Mouse (Mus musculus) intestine, postnatal 0 days (tissue): ENCODE measurements around the gene Cxcl17. TPM values are rescaled to one million over a fixed set of nuclear protein-coding genes. Genes with fewer than 3 reads are reported as not detected.

Experiments used
- ATAC-seq: fragments of 200-750 bp; cut with Nextera tagmentation; 2 replicates; pipeline ENCODE4 v1.8.0; 2017; ENCODE audit warnings: mild to moderate bottlenecking, moderate TSS enrichment, moderate library complexity
- H3K27ac ChIP-seq: fragments of 300-500 bp; sonication (generic); 2 replicates; pipeline ENCODE4 v1.5.1; 2014; ENCODE audit warnings: mild to moderate bottlenecking, low read depth, low read length, moderate library complexity
- H3K27me3 ChIP-seq: fragments of 300-500 bp; sonication (generic); replicated peaks from 2 replicates; pipeline ENCODE4 v1.6.1; 2014; ENCODE audit warnings: low read length, mixed read lengths; ENCODE audit not compliant: control insufficient read depth, insufficient read depth
- H3K36me3 ChIP-seq: fragments of 300-500 bp; sonication (generic); 2 replicates; pipeline ENCODE4 v1.6.1; 2014; ENCODE audit warnings: mild to moderate bottlenecking, moderate library complexity; ENCODE audit not compliant: control insufficient read depth, insufficient read depth
- H3K4me1 ChIP-seq: fragments of 300-500 bp; sonication (generic); replicated peaks from 2 replicates; pipeline ENCODE4 v1.6.1; 2014; ENCODE audit warnings: antibody characterized with exemption, low read length, mixed read lengths; ENCODE audit not compliant: control insufficient read depth, insufficient read depth
- H3K4me2 ChIP-seq: fragments of 300-500 bp; sonication (generic); replicated peaks from 2 replicates; pipeline ENCODE4 v1.6.1; 2014; ENCODE audit warnings: low read depth, mild to moderate bottlenecking, moderate library complexity
- H3K4me3 ChIP-seq: fragments of 300-500 bp; sonication (generic); 2 replicates; pipeline ENCODE4 v1.5.1; 2014; ENCODE audit warnings: low read depth, low read length
- H3K9ac ChIP-seq: fragments of 300-500 bp; sonication (generic); 2 replicates; pipeline ENCODE4 v1.6.1; 2014; ENCODE audit warnings: mild to moderate bottlenecking, low read depth, low read length
- H3K9me3 ChIP-seq: fragments of 300-500 bp; sonication (generic); 2 replicates; pipeline ENCODE4 v1.6.1; 2016; ENCODE audit warnings: mixed run types; ENCODE audit not compliant: control insufficient read depth
- CTCF ChIP-seq: sonication (generic); IDR thresholded peaks from 2 replicates; pipeline ENCODE4 v1.5.1; 2016; ENCODE audit warnings: low read depth, mild to moderate bottlenecking, control low read depth, antibody characterized with exemption, moderate library complexity
- WGBS: fragments of 180-500 bp; shearing (Covaris S2); extraction: QIAGEN DNeasy Blood & Tissue Kit; methylation state at CpG from one replicate; pipeline ENCODE4 v1.1.7; 2014; 5-methylcytosine and 5-hydroxymethylcytosine counted together
- polyA plus RNA-seq: library from polyadenylated mRNA; unstranded; fragments of >200 nt; fragmentation: Nextera tagmentation; extraction: Ambion mirVana; gene quantifications from 2 replicates; pipeline ENCODE4 v1.2.1, GENCODE M21; 2015

Gene Cxcl17
- polyA plus RNA-seq, 1 experiment from 2014 or later, result 0.16 TPM

- H3K27me3 ChIP-seq, result no peaks in the 10 kb centered on the region
- H3K27ac ChIP-seq, result peak overlapping the region; percentile 51
- no peak overlapping the region for H3K4me3 ChIP-seq
- H3K9ac ChIP-seq, result no peak overlapping the region
- no peak for TF ChIP-seq CTCF
- peaks cover 24% of the 10 kb centered on the region for H3K36me3 ChIP-seq
- H3K9me3 ChIP-seq, result no peaks in the 10 kb centered on the region
- ATAC-seq, result peak; percentile 81
- peak overlapping the region; percentile 41 for H3K4me2 ChIP-seq
- peaks cover 24% of the 10 kb centered on the region for H3K4me1 ChIP-seq
- WGBS, result 50% methylated on average over 8 of the region's 8 CpGs
Observed at GRCm38 (mm10) chr7:25390054-25390770, 22.5 kb downstream of the Cxcl17 start.

- no peak for ATAC-seq
- Histone ChIP-seq H3K4me3 (no peak overlapping the region), H3K4me1 (peaks cover 24% of the 10 kb centered on the region), H3K4me2 (no peak overlapping the region), H3K9me3 (no peaks in the 10 kb centered on the region), H3K36me3 (peaks cover 37% of the 10 kb centered on the region), H3K27ac (no peak overlapping the region), H3K9ac (no peak overlapping the region), H3K27me3 (no peaks in the 10 kb centered on the region)
- TF ChIP-seq CTCF, result no peak
- WGBS, result 84% methylated on average over 7 of the region's 7 CpGs
Observed at GRCm38 (mm10) chr7:25388916-25389315, 23.8 kb downstream of the Cxcl17 start.

- peaks cover 47% of the 10 kb centered on the region for H3K36me3 ChIP-seq
- H3K27me3 ChIP-seq, result no peaks in the 10 kb centered on the region
- no peak overlapping the region for H3K27ac ChIP-seq
- no peak for ATAC-seq
- H3K4me3 ChIP-seq, result no peak overlapping the region
- 95% methylated on average over 18 of the region's 18 CpGs for WGBS
- H3K9me3 ChIP-seq, result no peaks in the 10 kb centered on the region
- H3K4me1 ChIP-seq, result peaks cover 24% of the 10 kb centered on the region
- no peak overlapping the region for H3K4me2 ChIP-seq
- TF ChIP-seq CTCF, result no peak
- H3K9ac ChIP-seq, result no peak overlapping the region
Observed at GRCm38 (mm10) chr7:25387811-25388440, 24.8 kb downstream of the Cxcl17 start.

- Histone ChIP-seq H3K9ac (no peak overlapping the region), H3K4me1 (peaks cover 22% of the 10 kb centered on the region), H3K27ac (peak overlapping the region; percentile 82), H3K27me3 (no peaks in the 10 kb centered on the region), H3K4me3 (no peak overlapping the region), H3K36me3 (peaks cover 52% of the 10 kb centered on the region), H3K4me2 (peak overlapping the region; percentile 27), H3K9me3 (no peaks in the 10 kb centered on the region)
- no peak for TF ChIP-seq CTCF
- ATAC-seq, result no peak
- WGBS, result 50% methylated on average over 12 of the region's 12 CpGs
Observed at GRCm38 (mm10) chr7:25385850-25386555, 26.7 kb downstream of the Cxcl17 start.

GRCm38 (mm10) chr7:25385259-25385658 lies 27.4 kb downstream of the Cxcl17 start:
- Histone ChIP-seq H3K27me3 (no peaks in the 10 kb centered on the region), H3K4me1 (peaks cover 15% of the 10 kb centered on the region), H3K9me3 (no peaks in the 10 kb centered on the region), H3K27ac (no peak overlapping the region; the same call in 1 of the 2 replicates), H3K9ac (no peak overlapping the region), H3K4me3 (no peak overlapping the region), H3K36me3 (peaks cover 56% of the 10 kb centered on the region), H3K4me2 (no peak overlapping the region)
- WGBS, result 92% methylated on average over 12 of the region's 12 CpGs
- no peak for TF ChIP-seq CTCF
- no peak for ATAC-seq

- H3K27me3 ChIP-seq, result no peaks in the 10 kb centered on the region
- H3K4me1 ChIP-seq, result peaks cover 12% of the 10 kb centered on the region
- no peak overlapping the region for H3K4me3 ChIP-seq
- WGBS, result 88% methylated on average over 9 of the region's 9 CpGs
- H3K27ac ChIP-seq, result no peak overlapping the region
- peaks cover 56% of the 10 kb centered on the region for H3K36me3 ChIP-seq
- no peak for TF ChIP-seq CTCF
- ATAC-seq, result no peak
- no peaks in the 10 kb centered on the region for H3K9me3 ChIP-seq
- no peak overlapping the region for H3K9ac ChIP-seq
- no peak overlapping the region for H3K4me2 ChIP-seq
Observed at GRCm38 (mm10) chr7:25384818-25385217, 27.9 kb downstream of the Cxcl17 start.
